Mouse (Mus musculus) erythroblast, embryonic 14.5 days (primary cell): ENCODE data around the gene Smg6. TPM values are rescaled to one million over a fixed set of nuclear protein-coding genes. Genes with fewer than 3 reads are reported as not detected.
"Not testable (repeated sequence)": the region's sequence is repeated elsewhere in the genome, so short reads cannot be mapped to it uniquely, and the experiment has no call there.

ENCODE experiments used
- H3K27me3 ChIP-seq: 2 replicates; pipeline ENCODE4 v1.6.1; 2012; ENCODE audit warnings: inconsistent platforms; ENCODE audit not compliant: control insufficient read depth
- H3K36me3 ChIP-seq: 2 replicates; pipeline ENCODE4 v1.6.1; 2012; ENCODE audit warnings: mild to moderate bottlenecking, inconsistent platforms; ENCODE audit not compliant: control insufficient read depth
- H3K4me1 ChIP-seq: 2 replicates; pipeline ENCODE4 v1.6.1; 2012; ENCODE audit warnings: inconsistent platforms; ENCODE audit not compliant: control insufficient read depth
- H3K4me3 ChIP-seq: replicated peaks from 2 replicates; pipeline ENCODE3; 2012; ENCODE audit warnings: moderate library complexity, mild to moderate bottlenecking, inconsistent platforms
- H3K9me3 ChIP-seq: 2 replicates; pipeline ENCODE4 v1.6.1; 2012; ENCODE audit warnings: low read length, inconsistent platforms, mixed read lengths; ENCODE audit not compliant: control insufficient read depth
- GATA1 ChIP-seq: IDR thresholded peaks from 2 replicates; pipeline ENCODE4 v1.6.1; 2012; ENCODE audit warnings: low read length, inconsistent platforms, mixed read lengths
- TAL1 ChIP-seq: IDR thresholded peaks from 3 replicates; pipeline ENCODE4 v1.6.1; 2012; ENCODE audit warnings: low read length, inconsistent platforms, mixed read lengths
- polyA plus RNA-seq: library from polyadenylated mRNA; stranded (reverse); fragments of >175 nt; gene quantifications from 2 replicates; pipeline ENCODE4 v1.2.3, GENCODE M21; 2012

Smg6 gene
- polyA plus RNA-seq, 1 experiment, result 3.1 TPM

- TF ChIP-seq TAL1, result no peak
- TF ChIP-seq GATA1, result no peak
- no peak overlapping the region for H3K4me3 ChIP-seq
- no peaks in the 10 kb centered on the region for H3K9me3 ChIP-seq
- H3K36me3 ChIP-seq, result peaks cover 3% of the 10 kb centered on the region
- H3K4me1 ChIP-seq, result no peaks in the 10 kb centered on the region
- H3K27me3 ChIP-seq, result no peaks in the 10 kb centered on the region
These were observed 82.6 kb downstream of the Smg6 start for GRCm38 (mm10) chr11:75008270-75008669.

DNA sequence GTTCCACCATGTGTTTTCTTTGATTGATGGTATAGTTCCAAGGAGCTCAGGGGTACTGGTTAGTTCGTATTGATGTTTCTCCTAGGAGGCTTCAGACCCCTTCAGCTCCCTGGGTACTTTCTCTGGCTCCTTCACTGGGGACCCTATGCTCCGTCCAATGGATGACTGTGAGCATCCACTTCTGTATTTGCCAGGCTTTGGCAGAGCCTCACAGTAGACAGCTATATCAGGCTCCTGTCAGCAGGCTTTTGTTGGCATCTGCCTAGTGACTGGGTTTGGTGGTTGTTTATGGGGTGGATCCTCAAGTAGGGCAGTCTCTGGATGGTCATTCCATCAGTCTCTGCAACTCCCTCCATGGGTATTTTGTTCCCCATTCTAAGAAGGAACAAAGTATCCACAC is 83.9 kb downstream of the Smg6 start:
- not testable (repeated sequence) for H3K27me3 ChIP-seq, H3K36me3 ChIP-seq, H3K9me3 ChIP-seq, H3K4me3 ChIP-seq, H3K4me1 ChIP-seq

GRCm38 (mm10) chr11:75012997-75013694 is 87.5 kb downstream of the Smg6 start:
- Histone ChIP-seq H3K4me3 (no peak overlapping the region), H3K4me1 (no peaks in the 10 kb centered on the region), H3K27me3 (no peaks in the 10 kb centered on the region), H3K36me3 (peaks cover 3% of the 10 kb centered on the region), H3K9me3 (no peaks in the 10 kb centered on the region)
- TF ChIP-seq TAL1 (no peak), GATA1 (no peak)

DNA sequence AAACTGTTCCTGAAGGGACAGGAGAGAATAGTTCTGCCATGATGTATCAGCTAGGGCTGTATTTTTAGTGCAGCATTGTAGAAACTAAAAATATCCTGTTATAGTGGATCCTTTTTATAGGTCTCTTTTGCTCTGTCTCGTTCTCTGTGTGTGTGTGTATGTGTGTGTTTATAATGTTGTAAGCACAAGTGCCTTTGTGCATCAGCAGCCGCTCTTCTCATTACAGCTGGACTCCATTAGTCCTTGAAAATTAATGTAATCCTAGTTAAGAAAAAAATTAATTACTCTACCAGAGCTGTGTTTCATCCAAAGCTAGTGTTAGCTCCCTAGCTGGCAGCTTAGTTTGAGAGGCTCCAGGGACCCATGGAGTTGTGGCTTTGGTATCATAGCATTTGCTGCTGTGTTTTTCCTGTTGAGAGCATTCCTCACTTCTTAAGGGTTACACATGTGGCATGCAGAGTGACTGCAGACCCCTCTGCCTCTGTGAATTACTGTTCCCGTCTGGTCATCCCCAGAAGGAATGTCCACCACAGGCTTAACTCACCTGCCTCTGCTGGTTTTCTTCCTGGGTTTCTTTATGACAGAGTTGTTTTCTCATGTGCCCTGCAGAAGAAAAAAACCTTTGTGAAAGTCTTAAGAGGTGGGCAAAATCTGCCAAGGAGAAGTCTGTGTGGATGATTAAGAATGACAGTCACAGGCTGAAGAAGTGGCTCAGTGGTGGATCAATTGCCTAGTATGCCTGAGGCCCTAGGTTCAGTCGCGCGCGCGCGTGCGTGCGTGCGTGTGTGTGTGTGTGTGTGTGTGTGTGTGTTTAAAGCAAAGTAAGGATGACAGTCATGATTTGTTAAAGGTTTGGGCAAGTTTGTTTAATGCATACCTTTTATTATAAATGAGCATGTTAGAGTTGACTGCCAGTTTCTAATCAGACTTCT is 88.4 kb downstream of the Smg6 start:
- TF ChIP-seq TAL1 (no peak), GATA1 (no peak)
- no peaks in the 10 kb centered on the region for H3K36me3 ChIP-seq
- H3K9me3 ChIP-seq, result no peaks in the 10 kb centered on the region
- H3K4me3 ChIP-seq, result no peak overlapping the region
- H3K4me1 ChIP-seq, result no peaks in the 10 kb centered on the region
- H3K27me3 ChIP-seq, result no peaks in the 10 kb centered on the region

- no peaks in the 10 kb centered on the region for H3K4me1 ChIP-seq
- H3K9me3 ChIP-seq, result no peaks in the 10 kb centered on the region
- H3K27me3 ChIP-seq, result no peaks in the 10 kb centered on the region
- TF ChIP-seq TAL1 (no peak), GATA1 (no peak)
- no peaks in the 10 kb centered on the region for H3K36me3 ChIP-seq
- no peak overlapping the region for H3K4me3 ChIP-seq
These were observed 89.2 kb downstream of the Smg6 start for GRCm38 (mm10) chr11:75014816-75015215.

GRCm38 (mm10) chr11:75015453-75015871 is 89.8 kb downstream of the Smg6 start:
- H3K27me3 ChIP-seq, result no peaks in the 10 kb centered on the region
- no peak for TF ChIP-seq GATA1
- TF ChIP-seq TAL1, result no peak
- H3K4me1 ChIP-seq, result no peaks in the 10 kb centered on the region
- H3K4me3 ChIP-seq, result no peak overlapping the region
- no peaks in the 10 kb centered on the region for H3K36me3 ChIP-seq
- no peaks in the 10 kb centered on the region for H3K9me3 ChIP-seq

DNA sequence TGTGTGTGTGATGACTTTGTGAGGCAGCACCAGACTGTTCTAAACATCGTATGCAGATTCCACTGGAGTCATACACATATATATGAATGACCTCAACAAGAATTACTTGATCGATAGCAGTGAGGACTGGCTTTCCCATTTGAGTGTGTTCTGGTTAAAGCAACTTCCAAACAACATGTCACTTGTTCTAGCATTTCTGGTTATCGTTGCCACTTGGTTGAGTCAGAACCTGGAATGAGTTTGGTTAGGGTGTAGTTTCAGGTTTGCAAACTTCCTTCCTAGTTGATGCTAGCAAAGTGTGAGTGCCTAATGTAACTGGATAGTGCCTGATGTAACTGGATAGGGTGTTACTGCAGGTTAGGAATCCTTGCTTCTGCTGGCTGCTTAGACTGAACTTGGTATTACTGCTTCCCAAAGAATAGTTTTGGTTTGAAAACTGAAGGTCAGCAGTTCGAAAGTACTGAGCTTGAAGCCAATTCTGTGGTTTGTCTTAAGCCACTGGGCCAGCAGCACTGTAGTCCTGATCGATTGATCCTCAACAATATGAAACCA is 90.8 kb downstream of the Smg6 start:
- no peak overlapping the region for H3K4me3 ChIP-seq
- no peaks in the 10 kb centered on the region for H3K27me3 ChIP-seq
- H3K4me1 ChIP-seq, result peaks cover 5% of the 10 kb centered on the region
- TF ChIP-seq GATA1, result no peak
- no peak for TF ChIP-seq TAL1
- no peaks in the 10 kb centered on the region for H3K36me3 ChIP-seq
- no peaks in the 10 kb centered on the region for H3K9me3 ChIP-seq

DNA sequence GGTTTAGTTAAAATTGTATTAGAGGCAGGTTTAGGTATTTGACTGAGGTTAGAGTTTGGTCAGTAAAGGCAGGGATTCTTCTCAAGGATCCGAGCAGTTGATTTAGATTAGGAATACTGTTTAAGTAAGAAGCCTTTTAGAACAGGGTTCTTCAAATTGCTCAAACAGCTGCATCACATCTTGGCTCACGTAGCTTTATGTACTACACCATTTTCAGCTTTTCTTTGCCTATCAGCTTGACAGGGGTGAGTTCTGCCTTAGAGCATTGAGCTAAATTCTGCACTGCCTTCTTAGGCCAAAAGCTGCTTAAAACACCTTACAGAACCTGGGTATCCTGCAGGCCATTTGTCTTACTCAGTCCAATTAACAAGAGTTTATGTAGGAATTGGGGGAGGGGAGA is 92.2 kb downstream of the Smg6 start:
- Histone ChIP-seq H3K4me3 (no peak overlapping the region), H3K4me1 (peaks cover 8% of the 10 kb centered on the region)

DNA sequence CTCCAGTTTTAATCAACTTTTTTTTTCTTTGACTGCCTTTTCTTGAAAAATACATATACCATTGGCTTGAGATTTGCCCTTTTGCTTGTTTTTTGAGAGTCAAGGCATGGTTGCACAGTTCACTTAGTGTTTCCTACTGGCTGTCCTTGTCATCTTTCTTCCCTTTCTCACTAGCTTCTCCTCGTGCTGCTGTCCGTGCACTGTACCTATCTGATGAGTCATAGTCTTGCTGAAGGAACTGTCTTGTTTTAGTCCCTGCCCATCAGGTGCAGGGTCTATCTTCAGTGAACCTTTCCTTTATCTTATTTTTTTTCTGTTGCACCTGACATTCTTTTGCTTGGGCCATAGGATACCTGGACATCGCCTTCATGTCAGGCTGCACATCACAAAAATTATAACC is 101.4 kb downstream of the Smg6 start:
- Histone ChIP-seq H3K27me3 (no peaks in the 10 kb centered on the region), H3K9me3 (no peaks in the 10 kb centered on the region), H3K4me1 (no peaks in the 10 kb centered on the region), H3K4me3 (no peak overlapping the region), H3K36me3 (no peaks in the 10 kb centered on the region)
- TF ChIP-seq GATA1, result no peak
- TF ChIP-seq TAL1, result no peak

More for the DNA sequence above, 92.2 kb downstream of the Smg6 start:
- H3K27me3 ChIP-seq, result no peaks in the 10 kb centered on the region
- TF ChIP-seq GATA1 (no peak), TAL1 (no peak)
- H3K9me3 ChIP-seq, result no peaks in the 10 kb centered on the region
- no peaks in the 10 kb centered on the region for H3K36me3 ChIP-seq
